Mouse (Mus musculus) ZHBTc4 (cell line): Measurements from ENCODE around the gene Wnk4.
A peak's percentile ranks its signal among the peaks of the same experiment; 100 is the strongest.

Experiments used
- DNase-seq: peaks from one replicate; pipeline ENCODE4 v3.0.0-alpha.2; 2011; ENCODE audit warnings: low read depth, low spot score

The Wnk4 gene

DNA sequence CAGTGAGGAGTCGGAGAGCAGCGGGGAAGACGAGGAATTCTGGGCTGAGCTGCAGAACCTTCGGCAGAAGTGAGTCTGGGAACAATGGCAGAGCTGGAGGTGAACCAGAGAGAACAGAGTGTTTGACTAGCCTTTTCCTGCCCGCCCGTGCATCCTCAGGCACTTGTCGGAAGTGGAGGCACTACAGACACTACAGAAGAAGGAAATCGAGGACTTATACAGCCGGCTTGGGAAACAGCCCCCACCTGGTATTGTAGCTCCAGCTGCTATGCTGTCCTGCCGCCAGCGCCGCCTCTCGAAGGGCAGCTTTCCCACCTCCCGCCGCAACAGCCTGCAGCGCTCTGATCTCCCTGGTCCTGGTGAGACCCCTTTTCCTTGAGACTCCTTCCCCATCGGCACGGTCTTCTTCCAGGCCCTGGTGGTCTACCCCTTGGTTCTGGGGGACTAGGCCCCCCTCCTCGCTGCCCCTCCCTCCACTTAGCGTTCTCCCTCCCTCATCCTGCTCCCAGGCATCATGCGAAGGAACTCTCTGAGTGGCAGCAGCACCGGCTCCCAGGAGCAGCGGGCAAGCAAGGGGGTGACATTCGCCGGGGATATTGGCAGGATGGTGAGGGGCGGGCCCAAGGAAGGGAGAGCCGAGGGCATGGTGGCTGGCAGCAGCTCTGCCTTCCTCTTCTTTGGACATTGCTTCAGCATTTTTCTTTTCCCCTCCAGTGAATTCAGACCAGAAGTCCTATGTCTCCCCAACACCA, 16.1 kb downstream of the Wnk4 start:
- DNase-seq, result peak; percentile 36

DNA sequence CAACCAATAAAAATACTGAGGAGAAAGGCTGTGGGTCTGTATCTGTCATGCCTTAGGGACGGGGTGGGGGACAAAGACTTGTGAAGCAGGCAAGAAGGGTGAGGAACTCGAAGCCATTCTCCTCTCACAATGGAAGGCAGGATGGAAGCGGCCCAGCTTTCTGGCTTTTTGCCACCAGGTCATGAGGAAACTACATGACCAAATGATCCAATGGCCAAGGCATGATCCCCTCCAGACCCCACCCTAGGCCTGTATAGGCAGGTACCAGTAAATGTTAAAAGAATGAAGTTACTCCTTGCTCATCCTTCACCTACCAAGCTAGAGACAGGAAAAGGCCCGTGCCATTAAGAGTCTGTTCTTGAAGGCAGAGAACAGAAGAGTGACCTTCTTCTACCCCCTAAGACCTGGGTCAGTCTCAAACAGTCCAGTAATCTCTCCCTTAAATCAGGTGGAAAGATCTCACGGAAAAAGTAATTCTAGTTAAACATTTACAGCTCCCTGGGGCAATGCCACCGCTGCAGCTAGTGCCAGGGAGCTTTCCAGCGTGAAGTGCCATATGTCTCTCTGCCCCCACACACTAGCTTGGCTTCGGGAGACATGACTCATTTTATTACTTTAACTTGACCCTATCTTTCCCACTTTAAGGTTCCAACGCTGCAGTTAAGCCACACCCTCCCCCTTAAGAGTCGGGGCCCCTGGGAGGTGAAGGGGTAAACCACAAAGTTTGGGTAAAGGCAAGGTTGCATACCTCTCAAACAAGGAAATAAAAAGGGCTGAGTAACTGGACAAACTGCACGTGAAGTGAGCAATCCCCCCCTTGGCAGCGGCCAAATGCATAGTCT, 17.2 kb downstream of the Wnk4 start:
- no peak for DNase-seq

DNA sequence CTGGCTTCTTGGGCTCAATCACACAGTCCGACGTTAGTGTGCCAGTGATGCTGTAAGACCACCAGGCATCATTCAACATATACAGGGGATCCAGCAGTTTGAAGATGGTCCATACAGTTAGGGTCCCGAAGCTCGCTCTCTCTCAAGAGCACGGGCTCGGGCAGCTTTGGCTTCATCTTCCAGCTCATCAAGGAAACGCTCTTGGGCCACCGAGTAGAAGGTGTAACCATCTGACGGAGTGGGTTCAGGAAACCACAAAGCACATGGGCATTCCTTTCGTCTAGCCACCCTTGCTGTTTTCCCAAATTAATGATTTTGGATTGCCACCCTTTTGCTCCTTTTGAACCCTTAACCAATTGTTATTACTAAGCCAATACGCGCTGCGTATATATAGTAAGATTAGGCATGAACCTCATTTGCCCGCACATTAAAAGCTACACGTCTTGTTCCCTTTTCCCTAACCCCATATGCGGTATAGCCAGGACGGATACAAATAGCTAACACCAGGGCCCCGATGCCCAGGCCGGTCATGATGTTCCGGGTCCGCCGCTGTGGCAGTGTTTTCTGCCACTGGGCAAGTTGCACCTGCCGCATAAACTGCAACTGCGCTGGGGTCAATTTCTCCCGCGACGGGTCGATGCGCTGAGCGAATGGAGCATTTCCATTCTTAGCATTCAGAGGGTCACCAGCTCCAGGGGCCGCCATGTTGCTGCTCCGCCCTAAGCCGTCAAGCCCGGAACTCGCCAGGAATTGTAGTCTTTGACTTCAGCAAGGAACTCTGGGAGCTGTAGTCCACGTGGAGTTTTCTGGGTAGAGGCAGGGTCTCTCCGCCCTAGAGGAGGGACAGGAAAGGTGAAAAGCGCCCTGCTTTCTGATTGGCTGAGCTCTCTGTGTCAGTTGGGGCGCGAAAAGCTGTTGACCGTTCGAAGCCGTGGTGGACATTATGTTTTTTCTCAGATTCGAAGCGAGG, 18.1 kb downstream of the Wnk4 start, which contains the start of the genes Cntd1 and Coa3:
TSS of gene Cntd1 (plus strand) at position 790 of the 970 bp plus-strand sequence.
TSS of gene Coa3 (minus strand) at position 892 of the 970 bp plus-strand sequence.
- DNase-seq, result peak; percentile 94

DNA sequence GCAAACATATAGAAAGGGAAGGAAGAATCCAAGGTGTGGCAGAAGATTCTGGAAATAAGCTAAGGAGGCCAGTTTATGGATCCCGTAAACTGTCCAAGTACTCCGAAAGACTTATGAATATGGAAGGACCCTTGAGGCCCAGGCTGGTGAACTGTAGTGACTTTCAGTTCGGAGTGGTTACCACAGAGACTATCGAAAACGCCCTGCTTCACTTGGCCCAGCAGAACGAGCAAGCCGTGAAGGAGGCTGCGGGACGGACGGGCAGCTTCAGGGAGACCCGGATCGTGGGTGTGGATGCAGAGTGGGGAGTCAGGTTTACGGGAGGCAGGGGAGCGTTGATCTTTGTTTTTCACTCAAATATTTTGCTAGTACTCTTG, 18.8 kb downstream of the Wnk4 start:
- DNase-seq, result peak; percentile 14

DNA sequence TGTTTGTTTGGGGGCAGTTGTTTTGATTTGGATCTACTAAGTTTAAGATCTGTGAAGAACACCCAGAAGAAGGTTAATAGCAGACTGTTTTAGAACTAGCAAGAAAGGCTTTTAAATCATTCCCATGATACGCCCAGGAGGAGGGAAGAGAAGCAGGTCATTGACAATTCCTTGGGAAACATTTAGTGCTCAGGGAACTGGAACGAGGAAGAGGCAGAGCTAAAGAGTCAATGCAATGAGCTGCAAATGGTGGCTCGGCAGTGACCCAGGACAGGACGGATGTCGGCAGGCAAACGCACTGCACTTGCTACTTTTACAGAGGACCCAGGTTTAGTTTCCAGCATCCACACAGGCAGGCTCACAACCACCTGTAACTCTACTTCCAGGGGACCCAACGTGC, 20.5 kb downstream of the Wnk4 start:
- DNase-seq, result no peak

DNA sequence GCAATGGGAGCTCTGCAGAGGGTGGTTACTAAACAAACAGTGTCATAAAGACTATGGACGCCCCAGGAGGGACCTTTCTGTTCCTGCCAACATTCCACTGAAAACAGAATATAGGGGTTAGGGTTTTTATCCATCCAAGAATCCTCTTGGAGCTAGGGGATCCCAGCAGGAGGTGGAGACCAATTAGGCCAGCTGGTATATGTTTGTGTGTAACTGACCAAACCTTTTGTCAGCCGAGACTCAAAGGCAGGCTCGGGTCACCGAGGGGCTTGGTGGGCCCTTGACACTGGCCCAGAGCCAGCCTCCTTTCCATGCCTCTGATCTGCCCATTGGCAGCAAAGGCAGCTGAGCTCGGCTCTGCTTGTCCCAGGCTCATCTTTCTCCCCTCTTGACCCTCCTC, 22.5 kb downstream of the Wnk4 start:
- DNase-seq, result no peak

DNA sequence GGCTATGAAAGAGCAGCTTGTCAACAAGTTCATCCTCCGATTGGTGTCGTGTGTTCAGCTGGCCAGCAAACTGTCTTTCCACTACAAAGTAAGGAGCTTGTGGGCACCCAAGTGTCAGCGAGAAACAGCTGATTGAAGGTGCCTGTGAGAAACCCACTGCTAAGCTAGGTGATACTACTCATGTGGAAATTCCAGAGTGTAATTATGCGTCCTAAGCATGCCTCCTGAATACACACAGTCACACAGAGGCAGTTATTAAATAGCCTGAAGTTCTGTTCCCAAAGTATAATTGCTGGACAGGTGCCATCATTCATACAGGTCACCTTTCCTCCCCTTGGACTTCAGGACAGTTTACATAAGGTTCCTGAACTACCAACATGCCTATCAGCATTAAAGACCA, 23.4 kb downstream of the Wnk4 start:
- no peak for DNase-seq

DNA sequence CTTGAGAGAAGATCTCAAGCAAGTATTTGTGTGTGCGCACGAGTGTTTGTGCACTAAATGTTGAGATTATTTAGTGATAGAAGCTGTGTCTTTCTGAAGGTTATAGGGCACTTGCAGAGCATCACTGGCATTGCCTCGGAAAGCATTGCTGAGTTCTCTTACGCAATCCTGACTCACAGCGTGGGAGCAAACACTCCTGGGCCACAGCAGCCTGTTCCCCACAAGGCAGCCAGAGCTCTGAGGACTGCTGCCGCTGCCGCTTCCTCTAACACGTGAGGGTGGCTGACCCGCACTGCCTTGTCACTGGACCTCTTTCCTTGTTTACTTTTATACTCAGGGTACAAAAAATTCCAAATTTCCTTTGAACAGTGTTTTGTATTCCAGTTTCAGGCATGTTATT, 26.9 kb downstream of the Wnk4 start:
- DNase-seq, result no peak

DNA sequence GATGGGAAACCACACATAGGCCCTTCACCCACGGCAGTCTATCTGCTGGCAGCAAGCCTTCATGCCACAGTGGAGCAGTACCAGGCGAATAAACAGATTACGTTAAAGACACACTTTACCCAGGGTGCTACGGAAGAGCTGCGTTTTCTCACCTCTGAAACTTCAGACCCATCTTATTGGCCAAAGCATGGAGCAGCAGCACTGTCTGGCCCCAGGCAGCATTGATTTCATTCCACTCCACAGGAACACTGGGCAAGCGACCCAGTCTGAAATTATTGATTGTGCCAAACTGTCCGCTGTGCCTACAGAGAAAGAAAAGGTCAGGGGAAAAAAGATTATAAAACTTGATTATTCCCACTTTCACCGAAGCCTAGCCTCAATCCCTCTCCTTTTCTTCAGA, 30.9 kb downstream of the Wnk4 start:
- DNase-seq, result no peak

DNA sequence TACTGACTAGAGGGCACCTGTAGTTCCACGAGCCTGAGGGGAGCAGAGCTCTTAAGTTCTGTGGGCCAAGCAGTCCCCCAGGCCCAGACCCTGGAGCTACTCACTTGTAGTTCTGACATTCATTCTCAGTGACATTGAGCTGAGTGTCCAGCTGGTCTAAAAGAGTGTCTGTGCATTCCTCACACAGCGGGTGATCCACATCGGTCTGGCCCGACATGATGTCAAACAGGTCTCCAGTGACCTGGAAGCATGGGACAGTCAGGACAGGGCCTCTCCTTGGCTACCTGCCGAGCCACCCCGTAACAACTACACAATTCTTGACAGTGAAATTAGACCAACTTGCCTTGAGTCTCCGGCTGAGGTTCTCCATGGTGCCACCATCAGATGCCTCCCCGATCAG, 34.8 kb downstream of the Wnk4 start:
- DNase-seq, result no peak

DNA sequence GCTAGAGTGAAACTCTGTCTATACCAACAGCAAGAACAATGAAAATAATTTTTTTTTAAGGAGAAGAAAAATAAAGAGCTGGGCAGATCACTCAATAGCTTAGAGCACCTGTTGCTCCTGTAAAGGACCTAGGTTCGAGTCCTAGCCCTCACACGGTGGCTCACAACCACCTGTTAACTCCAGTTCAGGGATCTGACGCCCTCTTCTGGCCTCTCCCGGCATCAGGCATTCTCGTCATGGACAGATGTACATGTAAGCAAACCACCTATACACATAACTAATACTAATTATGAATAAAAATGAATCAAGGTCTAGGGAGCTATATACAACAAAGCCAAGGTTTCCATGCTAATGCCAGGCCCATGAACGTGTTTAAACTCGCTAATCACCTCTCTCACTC, 40.5 kb downstream of the Wnk4 start:
- peak; percentile 53 for DNase-seq

DNA sequence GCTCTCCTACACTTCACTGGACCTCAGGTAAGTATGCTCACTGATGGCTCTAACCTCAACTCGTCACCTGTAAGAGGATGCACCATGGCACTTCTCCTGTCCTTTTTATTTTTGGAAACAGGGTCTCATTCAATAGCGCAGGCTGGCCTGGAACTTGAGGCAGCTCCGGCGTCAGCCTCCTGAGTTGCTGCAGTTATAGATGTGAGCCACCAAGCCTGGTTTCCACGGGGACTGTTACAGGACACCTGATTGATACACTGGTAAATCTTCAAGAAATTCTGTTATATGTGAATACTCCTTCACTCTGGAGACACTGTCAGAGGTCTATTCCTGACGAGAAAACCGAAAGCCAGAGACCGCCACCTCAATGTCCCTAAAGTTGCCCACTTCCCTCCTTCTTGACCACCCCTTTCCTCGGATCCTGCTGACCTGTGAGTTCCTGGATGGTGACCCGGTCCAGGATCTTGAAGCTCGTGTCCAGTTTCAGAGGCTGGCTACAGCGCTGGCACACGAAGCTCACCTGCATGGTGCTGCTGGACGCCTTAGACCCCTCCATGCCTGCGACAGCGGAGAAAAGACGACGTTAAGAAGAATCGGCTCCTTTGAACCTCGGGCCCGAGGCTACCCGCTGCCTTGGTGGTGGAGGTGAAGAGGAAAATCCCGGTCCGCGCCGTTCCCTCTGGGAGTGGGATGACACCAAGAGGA, 41.1 kb downstream of the Wnk4 start:
- DNase-seq, result no peak

DNA sequence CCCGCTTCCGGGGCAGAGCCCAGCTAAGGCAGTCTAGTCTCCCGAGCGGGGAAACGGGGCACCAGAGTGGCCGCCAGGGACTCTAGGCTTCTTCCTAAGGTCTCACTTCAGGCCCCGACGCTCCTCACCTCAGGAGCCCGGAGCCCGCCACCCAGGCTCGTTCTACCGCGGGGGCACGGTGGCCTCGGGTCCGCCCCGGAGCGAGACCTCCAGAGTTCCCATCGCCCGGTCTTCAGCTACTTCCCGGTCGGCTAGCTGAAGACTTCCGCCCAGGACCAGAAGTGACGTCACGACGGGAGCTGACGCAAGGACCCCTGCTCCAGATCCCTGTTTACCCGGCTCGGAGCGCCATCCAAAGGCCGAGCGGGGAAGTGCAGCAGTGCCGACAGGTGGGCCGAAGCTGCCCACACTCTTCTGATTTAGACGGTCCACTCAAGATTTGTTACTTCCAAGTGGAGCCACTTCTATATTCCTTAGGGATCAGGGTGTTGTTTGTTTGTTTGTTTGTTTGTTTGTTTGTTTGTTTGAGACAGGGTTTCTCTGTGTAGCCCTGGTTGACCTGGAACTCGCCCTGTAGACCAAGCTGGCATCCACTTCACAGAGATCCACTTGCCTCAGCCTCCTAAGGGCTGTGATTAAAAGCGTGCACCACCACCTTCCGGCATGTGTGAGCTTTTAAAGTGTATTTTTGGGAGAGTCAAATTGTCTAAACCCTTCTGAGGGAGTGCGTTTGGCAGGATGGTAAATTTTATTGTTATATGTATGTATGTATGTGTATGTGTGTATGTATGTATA, 41.8 kb downstream of the Wnk4 start, which contains the start of gene Becn1:
TSS of gene Becn1 (minus strand) at position 283 of the 795 bp plus-strand sequence.
- DNase-seq, result peak; percentile 97

DNA sequence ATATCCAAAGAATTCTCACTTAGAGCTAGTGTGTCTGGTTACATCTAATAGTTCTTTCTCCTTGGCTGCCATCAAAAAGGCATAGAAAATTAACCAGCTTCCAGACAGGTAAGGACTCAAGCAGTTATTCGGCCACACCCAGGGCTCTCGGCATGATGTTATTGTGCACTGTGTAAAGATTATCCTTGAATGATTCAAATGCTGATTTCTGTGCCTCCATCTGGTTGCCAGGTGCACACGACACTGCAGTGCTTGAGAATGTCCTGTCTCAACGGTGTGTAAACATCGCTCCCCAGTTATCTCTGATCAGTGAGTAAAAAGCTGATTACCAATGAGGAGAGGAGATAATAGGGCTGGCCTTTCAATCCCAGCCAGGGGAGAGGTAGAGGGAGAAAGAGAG, 47.4 kb downstream of the Wnk4 start:
- DNase-seq, result peak; percentile 82

DNA sequence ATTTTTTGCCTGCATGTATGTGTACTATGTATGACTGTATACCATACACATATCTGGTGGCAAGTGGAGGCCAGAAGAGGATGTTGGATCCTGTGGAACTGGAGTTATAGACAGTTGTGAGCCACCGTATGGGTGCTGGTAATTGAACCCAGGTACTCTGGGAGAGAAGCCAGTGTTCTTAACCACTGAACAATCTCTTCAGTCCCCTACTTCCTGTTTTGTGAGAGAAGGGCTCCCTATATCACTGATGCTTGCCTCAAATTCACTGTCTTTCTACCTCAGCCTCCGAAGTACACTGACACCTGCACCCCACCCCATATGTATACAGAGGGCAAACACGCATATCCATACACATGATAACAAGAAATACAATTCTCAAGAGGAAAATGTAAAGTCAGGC, 50.7 kb downstream of the Wnk4 start:
- DNase-seq, result no peak

DNA sequence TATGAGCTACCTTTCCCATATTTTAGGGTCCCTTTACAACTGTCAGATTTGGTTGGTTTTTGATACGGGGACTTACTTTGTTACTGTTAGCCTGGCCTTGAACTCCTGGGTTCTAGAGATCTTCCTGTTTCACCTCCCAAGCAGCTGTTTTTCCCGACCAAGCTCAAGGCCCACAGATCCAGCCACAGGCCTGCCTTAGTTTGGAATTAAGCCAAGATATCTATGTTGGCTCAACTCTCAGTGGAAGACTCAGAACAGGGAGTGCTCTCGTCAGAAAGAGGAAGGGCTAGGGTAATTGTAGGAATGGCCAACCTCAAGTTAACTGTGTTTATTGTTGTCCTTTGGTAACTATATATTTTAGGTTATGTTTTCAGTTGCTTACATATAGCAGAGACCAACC, 51.8 kb downstream of the Wnk4 start:
- no peak for DNase-seq

DNA sequence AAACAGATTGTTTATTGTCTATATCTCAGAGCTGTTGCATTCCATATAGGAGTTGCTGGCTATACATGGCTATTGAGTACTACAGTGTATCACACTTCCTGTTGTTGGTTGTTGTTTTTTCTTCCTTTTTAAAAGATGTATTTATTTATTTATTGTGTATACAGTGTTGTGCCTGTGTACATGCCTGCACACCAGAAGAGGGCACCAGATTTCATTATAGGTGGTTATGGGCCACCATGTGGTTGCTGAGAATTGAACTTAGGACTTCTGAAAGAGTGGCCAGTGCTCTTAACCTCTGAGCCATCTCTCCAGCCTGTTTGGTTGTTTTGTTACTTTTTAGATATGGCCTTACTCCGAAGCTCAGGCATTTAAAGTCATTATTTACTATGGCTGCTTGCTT, 54.2 kb downstream of the Wnk4 start:
- no peak for DNase-seq

DNA sequence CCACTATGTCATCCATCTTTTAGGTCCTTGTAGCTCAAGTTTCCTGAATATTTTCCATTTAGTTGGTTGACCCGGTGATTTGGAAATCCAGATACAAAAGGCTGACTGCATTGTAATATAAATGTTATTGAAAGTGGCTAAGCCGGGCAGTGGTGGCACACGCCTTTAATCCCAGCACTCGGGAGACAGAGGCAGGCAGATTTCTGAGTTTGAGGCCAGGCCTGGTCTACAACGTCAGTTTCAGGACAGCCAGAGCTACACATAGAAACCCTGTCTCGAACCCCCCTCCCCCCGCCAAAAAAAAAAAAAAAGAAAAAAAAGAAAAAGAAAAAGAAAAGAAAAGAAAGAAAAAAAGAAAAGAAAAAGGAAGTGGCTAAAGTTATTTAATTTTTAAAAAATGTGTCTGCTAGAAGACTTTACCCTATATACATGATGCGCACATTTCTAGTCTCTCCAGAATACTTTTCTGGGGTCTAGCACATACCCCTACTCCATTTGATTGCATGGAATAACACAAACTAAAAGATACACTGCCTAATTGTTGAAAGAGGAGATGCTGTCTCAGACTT, 54.8 kb downstream of the Wnk4 start:
- DNase-seq, result no peak

DNA sequence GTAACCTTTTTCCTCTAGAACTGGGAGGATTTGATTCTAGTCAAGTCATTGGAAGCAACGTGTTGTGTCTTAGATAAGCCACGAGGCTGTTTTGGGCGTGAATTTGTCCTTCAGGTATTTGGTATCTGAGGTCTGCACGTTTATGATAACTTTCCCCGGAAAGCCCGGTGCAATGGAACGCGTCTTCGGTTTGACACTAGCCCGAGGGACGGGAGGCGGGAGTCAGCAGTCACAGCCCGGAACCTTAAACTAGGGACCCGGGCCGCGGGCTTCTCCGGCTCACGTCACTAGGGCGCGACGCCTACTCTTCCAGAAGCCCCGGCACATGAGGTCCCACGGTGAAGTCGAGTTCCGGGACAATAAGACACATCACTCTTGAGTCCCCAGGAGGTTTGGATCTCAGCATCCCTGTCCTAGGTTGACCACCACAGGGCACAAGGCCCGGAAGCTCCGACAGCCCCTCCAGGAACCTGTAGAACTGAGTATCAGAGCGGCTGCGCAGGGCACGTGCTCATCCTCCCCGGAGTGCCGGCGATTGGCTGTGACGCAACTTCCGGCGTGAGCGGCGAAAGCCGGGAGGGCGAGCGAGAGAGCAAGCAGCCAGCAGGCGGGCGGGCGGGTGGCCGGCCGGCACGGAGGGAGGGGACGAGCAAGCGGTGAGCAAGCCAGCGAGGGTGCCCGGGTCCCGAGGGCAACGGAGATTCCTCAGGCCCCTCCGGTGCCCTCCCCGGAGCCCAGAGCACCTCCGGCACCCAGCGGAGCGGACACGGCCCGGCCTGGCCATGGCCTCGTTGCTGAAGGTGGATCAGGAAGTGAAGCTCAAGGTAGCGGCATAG, 55.5 kb downstream of the Wnk4 start, which contains the start of gene Psme3:
TSS of gene Psme3 (plus strand) at position 549 of the 836 bp plus-strand sequence.
- peak; percentile 95 for DNase-seq
